Mouse (Mus musculus): ENCODE results near the gene Dkk3. TPM values are rescaled to one million over a fixed set of nuclear protein-coding genes. Genes with fewer than 3 reads are reported as not detected.

Dkk3 gene
- polyA plus RNA-seq, 1 experiment from 2014 or later, result 35.1 TPM

DNA sequence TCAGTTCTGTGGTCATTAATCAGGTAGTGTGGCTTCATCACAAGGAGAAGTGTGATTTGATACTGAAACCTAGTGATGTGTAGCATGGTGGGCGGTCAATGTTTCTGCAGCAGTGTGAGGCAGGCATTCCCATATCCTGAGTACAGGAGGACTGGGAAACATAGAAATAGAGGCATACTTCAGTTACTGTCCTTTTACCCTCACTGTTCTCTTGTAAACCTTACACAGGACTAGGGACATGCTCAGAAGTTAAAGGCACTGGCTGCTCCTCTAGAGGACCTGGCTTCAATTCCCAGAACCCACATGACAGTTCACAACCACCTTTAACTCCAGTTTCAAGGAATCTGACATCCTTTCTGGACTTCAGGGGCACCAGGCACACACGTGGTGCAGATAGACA, 72.7 kb downstream of the Dkk3 start:
- no peak overlapping the region for H3K27ac ChIP-seq (ENCODE audit: low read length)
- ATAC-seq, result no peak
- H3K9ac ChIP-seq (ENCODE audit: low read depth, low read length), result no peak overlapping the region
- no peak overlapping the region for H3K4me3 ChIP-seq (ENCODE audit: low read depth, low read length)
- no peaks in the 10 kb centered on the region for H3K9me3 ChIP-seq (replicated peaks; ENCODE audit: control insufficient read depth, low read length, poor library complexity, severe bottlenecking)
- no peaks in the 10 kb centered on the region for H3K4me1 ChIP-seq (ENCODE audit: control insufficient read depth, insufficient read depth, low read length)
- no peaks in the 10 kb centered on the region for H3K27me3 ChIP-seq (ENCODE audit: control insufficient read depth, insufficient read depth, low read depth, low read length)
- H3K4me2 ChIP-seq (ENCODE audit: low read length), result no peak overlapping the region
- 94% methylated on average over 2 of the region's 2 CpGs for WGBS
- H3K36me3 ChIP-seq (ENCODE audit: control insufficient read depth, insufficient read depth, low read length), result peaks cover 24% of the 10 kb centered on the region

- no peaks in the 10 kb centered on the region for H3K4me1 ChIP-seq (ENCODE audit: control insufficient read depth, insufficient read depth, low read length)
- peaks cover 24% of the 10 kb centered on the region for H3K36me3 ChIP-seq (ENCODE audit: control insufficient read depth, insufficient read depth, low read length)
- H3K4me2 ChIP-seq (ENCODE audit: low read length), result no peak overlapping the region
- H3K4me3 ChIP-seq (ENCODE audit: low read depth, low read length), result no peak overlapping the region
- ATAC-seq, result no peak
- no peaks in the 10 kb centered on the region for H3K9me3 ChIP-seq (replicated peaks; ENCODE audit: control insufficient read depth, low read length, poor library complexity, severe bottlenecking)
- 32% methylated on average over 4 of the region's 4 CpGs for WGBS
- H3K9ac ChIP-seq (ENCODE audit: low read depth, low read length), result no peak overlapping the region
- no peak overlapping the region for H3K27ac ChIP-seq (ENCODE audit: low read length)
- no peaks in the 10 kb centered on the region for H3K27me3 ChIP-seq (ENCODE audit: control insufficient read depth, insufficient read depth, low read depth, low read length)
Observed at GRCm38 (mm10) chr7:112085062-112085461, 73.8 kb downstream of the Dkk3 start.

- Histone ChIP-seq H3K9me3 (replicated peaks; ENCODE audit: control insufficient read depth, low read length, poor library complexity, severe bottlenecking) (no peaks in the 10 kb centered on the region), H3K4me1 (ENCODE audit: control insufficient read depth, insufficient read depth, low read length) (no peaks in the 10 kb centered on the region), H3K4me3 (ENCODE audit: low read depth, low read length) (no peak overlapping the region), H3K36me3 (ENCODE audit: control insufficient read depth, insufficient read depth, low read length) (peaks cover 21% of the 10 kb centered on the region), H3K27ac (ENCODE audit: low read length) (no peak overlapping the region), H3K27me3 (ENCODE audit: control insufficient read depth, insufficient read depth, low read depth, low read length) (no peaks in the 10 kb centered on the region), H3K9ac (ENCODE audit: low read depth, low read length) (no peak overlapping the region), H3K4me2 (ENCODE audit: low read length) (no peak overlapping the region)
- WGBS, result 88% methylated on average over 2 of the region's 2 CpGs
- ATAC-seq, result no peak
Observed at GRCm38 (mm10) chr7:112084222-112084621, 74.6 kb downstream of the Dkk3 start.

DNA sequence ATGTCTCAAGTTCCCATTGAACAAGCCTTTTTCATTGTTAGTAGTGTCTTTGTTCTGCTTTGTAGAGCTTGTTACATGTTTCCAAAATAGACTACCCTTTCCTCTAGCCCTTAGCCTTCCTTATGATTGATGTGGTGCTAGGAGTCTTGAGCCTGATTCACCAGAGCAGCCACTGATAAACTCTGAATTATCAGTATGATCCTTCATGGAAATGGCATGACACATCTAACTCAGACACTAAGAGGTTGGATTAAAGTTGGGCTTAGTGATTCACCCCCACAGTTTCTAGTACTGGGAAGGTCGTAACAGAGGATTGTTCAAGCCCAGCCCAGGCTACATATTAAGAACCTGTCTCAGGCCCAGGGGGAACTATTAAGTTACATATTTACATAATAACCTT, 76.2 kb downstream of the Dkk3 start:
- Histone ChIP-seq H3K27ac (ENCODE audit: low read length) (no peak overlapping the region), H3K9ac (ENCODE audit: low read depth, low read length) (no peak overlapping the region), H3K4me3 (ENCODE audit: low read depth, low read length) (no peak overlapping the region), H3K4me1 (ENCODE audit: control insufficient read depth, insufficient read depth, low read length) (no peaks in the 10 kb centered on the region), H3K4me2 (ENCODE audit: low read length) (no peak overlapping the region), H3K27me3 (ENCODE audit: control insufficient read depth, insufficient read depth, low read depth, low read length) (no peaks in the 10 kb centered on the region), H3K9me3 (replicated peaks; ENCODE audit: control insufficient read depth, low read length, poor library complexity, severe bottlenecking) (no peaks in the 10 kb centered on the region), H3K36me3 (ENCODE audit: control insufficient read depth, insufficient read depth, low read length) (peaks cover 23% of the 10 kb centered on the region)
- 92% methylated on average over 1 of the region's 1 CpGs for WGBS
- ATAC-seq, result no peak

DNA sequence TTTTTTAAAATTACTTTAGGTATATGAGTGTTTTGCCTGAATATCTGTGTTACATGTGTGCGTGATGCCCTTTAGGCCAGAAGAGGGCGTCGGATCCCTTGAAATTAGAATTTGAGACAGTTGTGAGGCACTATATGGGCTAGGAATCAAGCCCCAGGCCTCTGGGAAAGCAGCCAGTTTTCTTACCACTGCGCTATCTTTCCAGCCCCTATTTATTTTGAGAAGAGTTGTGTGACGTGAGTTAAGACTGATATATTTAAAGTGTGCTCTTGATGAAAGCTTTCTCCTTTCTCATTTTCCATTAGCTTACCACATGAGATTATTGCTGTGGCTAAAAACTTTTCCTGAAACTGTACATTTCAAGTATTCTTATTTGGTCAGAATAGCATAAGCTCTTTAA, 84.0 kb downstream of the Dkk3 start:
- ATAC-seq, result no peak
- H3K9me3 ChIP-seq (replicated peaks; ENCODE audit: control insufficient read depth, low read length, poor library complexity, severe bottlenecking), result no peaks in the 10 kb centered on the region
- H3K27ac ChIP-seq (ENCODE audit: low read length), result no peak overlapping the region
- H3K36me3 ChIP-seq (ENCODE audit: control insufficient read depth, insufficient read depth, low read length), result peaks cover 15% of the 10 kb centered on the region; the same call in 1 of the 2 replicates
- no peak overlapping the region for H3K9ac ChIP-seq (ENCODE audit: low read depth, low read length)
- no peak overlapping the region for H3K4me3 ChIP-seq (ENCODE audit: low read depth, low read length)
- WGBS, result 88% methylated on average over 5 of the region's 5 CpGs
- H3K27me3 ChIP-seq (ENCODE audit: control insufficient read depth, insufficient read depth, low read depth, low read length), result no peaks in the 10 kb centered on the region
- no peaks in the 10 kb centered on the region for H3K4me1 ChIP-seq (ENCODE audit: control insufficient read depth, insufficient read depth, low read length)
- no peak overlapping the region for H3K4me2 ChIP-seq (ENCODE audit: low read length)

Other genes with a start within 250 kb of the Dkk3 start
- gene Usp47, start 135.6 kb downstream of the Dkk3 start, polyA plus RNA-seq (2015; fragmentation: Nextera tagmentation; extraction: Ambion mirVana), result 78.4 and 85.8 TPM in 2 replicates
- gene Mical2, start 66.8 kb upstream of the Dkk3 start, polyA plus RNA-seq (2015; fragmentation: Nextera tagmentation; extraction: Ambion mirVana), result 3.5 and 5.1 TPM in 2 replicates

Data from midbrain, embryonic 16.5 days (tissue).